Mouse (Mus musculus): Measurements from ENCODE around the gene Sgsm2. TPM values are rescaled to one million over a fixed set of nuclear protein-coding genes. Genes with fewer than 3 reads are reported as not detected.
A peak's percentile ranks its signal among the peaks of the same experiment; 100 is the strongest.

Gene Sgsm2
- polyA plus RNA-seq, 1 experiment from 2014 or later: 6.2 TPM

DNA sequence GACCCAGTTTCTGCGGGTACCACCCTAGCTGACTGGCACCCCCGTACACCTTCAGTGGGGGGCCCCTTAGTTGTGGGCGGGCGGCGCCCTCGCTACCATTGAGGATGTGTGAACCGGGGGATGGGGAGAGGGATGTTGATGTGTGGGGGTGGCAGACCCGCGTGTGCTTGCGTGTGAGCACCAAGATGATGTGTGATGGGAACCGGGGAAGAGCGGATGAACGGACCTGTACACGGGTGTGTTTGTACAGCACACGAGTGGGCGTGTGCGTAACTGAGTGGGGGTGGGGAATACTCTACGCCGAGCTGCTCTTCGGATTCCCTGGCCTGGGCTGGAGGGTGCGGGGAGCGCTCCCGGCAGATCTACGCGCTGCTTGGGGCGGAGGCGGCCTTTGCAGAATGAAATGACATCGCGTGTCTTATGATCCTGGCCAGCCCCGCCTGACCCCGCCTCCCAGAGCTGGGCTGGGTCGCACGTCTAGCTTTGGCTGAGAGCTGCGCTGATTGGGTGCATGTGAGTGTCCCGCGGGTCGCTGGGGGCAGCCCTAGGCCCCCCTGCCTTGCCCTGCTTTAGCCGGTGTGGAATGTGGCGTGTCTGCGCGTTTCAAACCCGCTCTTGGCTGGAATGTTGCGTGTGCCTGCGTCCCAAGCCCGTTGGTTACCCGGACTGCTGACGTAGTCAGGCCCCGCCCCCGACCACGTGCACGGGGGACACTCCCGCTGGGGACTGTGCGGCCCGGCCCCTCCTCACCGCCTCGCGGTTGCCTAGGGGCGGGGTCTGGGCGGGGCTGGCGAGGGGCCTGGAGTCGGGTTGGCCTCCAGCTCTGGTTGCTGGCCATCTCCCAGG lies 65.0 kb downstream of the Sgsm2 start:
- H3K9ac ChIP-seq: peak overlapping the region; percentile 52
- H3K4me1 ChIP-seq: peaks cover 35% of the 10 kb centered on the region
- no peaks in the 10 kb centered on the region; the same call in 1 of the 2 replicates for H3K27me3 ChIP-seq (replicated peaks)
- peak overlapping the region; percentile 86 for H3K4me2 ChIP-seq
- WGBS: under 1% methylated on average over 61 of the region's 61 CpGs
- H3K27ac ChIP-seq: peak overlapping the region; percentile 98
- ATAC-seq (ENCODE audit: insufficient read depth, low FRiP score, low read depth): peak; percentile 81
- peak overlapping the region; percentile 72 for H3K4me3 ChIP-seq (replicated peaks)
- no peaks in the 10 kb centered on the region for H3K36me3 ChIP-seq
- no peaks in the 10 kb centered on the region for H3K9me3 ChIP-seq

DNA sequence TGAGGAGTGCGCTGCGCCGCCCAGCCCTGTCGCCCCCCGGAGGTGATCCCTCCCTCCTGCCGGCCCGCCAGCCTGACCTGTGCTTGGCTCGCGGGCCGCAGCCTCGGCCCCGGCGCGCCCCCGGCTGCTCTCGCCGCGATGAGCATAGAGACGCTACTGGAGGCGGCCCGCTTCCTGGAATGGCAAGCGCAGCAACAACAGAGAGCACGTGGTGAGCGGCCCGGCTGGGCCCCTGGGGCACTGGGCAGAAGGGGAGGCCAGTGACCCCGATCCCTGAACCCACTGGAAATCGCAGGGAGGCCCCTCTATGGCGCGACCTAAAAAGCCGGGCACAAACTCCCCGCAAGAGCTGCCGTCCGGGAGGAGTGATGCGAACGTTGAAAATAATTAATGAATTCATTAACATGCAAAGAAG lies 65.7 kb downstream of the Sgsm2 start:
- no peaks in the 10 kb centered on the region for H3K9me3 ChIP-seq
- H3K36me3 ChIP-seq: no peaks in the 10 kb centered on the region
- peak overlapping the region; percentile 72 for H3K4me3 ChIP-seq (replicated peaks)
- under 1% methylated on average over 35 of the region's 35 CpGs for WGBS
- H3K4me1 ChIP-seq: peaks cover 37% of the 10 kb centered on the region
- H3K9ac ChIP-seq: peak overlapping the region; percentile 52
- peak overlapping the region; percentile 86 for H3K4me2 ChIP-seq
- no peaks in the 10 kb centered on the region; the same call in 1 of the 2 replicates for H3K27me3 ChIP-seq (replicated peaks)
- H3K27ac ChIP-seq: peak overlapping the region; percentile 98
- no peak for ATAC-seq (ENCODE audit: insufficient read depth, low FRiP score, low read depth)

DNA sequence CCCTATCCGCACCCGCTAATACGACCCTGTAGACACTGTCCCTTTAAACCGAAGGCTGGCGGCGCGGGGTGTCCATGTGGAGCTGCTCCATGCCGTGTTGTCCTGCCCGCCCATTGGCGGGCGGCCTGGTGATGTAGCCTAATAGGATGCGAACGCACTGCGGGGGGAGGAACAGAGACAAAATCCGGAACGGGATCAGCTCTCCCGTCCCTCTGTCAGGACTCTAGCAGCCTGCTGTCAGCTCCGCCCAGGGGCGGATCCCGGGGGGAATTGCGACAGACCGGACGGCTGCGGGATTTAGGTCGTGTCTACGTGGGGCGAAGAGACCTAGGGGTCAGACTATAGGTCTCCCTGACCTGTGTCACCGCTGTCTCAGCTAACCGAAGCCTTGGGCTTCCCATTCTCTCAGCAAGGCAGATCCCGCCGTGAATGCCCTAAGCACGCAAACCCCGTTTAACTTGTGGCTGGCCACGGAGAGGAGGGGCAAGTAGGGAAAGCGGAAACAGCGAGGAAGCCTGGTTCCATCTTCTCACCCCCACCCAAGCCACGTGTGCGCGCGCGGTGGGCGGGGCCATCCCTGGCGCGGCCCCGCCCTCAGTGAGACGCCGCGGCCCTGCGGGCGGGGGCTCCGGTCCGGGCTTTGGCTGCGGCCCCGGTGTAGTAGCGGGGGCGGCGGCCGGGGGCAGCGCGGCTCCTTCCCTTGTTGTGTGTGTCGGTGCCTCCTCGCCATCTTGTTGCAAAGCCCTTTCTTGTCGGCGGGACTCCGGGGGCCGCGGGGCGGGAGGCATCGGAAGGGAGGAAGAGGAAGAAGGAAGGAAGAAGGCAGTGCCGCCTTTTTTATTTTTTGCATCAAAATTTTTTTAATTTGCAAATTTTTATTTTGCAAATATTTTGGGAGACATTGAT lies 66.4 kb downstream of the Sgsm2 start, which contains the start of gene Mnt:
Gene Mnt (plus strand): TSS at position 665 of the 906 bp plus-strand sequence.
- peak; percentile 82 for ATAC-seq (ENCODE audit: insufficient read depth, low FRiP score, low read depth)
- Histone ChIP-seq H3K4me3 (replicated peaks) (peak within 1 kb of the TSS; percentile 72), H3K27me3 (replicated peaks) (no peaks in the 10 kb centered on the region; the same call in 1 of the 2 replicates), H3K36me3 (no peaks in the 10 kb centered on the region), H3K27ac (peak within 1 kb of the TSS; percentile 98), H3K4me2 (peak within 1 kb of the TSS; percentile 86), H3K9me3 (no peaks in the 10 kb centered on the region), H3K9ac (peak within 1 kb of the TSS; percentile 52), H3K4me1 (peaks cover 38% of the 10 kb centered on the region)
- under 1% methylated on average over 70 of the region's 70 CpGs for WGBS

DNA sequence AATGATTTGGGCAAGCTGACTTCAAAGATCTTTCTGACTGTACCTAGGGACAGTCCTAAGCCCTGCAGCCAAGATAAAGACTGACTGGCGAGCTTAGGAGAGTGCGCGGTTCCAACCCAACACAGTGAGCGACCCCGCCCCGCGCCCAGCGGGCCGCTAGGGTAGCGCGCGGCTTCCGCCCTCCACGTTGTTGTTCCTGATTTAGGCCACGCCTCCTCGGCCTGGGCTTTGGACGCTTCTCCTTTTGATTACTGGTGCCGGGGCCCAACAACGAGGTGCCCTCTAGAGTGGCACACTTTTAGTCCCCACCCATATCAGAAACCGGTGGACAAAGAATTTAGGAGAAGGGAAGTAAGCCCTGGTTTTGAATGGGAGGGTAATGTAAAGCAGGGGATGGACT lies 67.0 kb downstream of the Sgsm2 start:
- H3K27me3 ChIP-seq (replicated peaks): no peaks in the 10 kb centered on the region; the same call in 1 of the 2 replicates
- WGBS: under 1% methylated on average over 20 of the region's 20 CpGs
- H3K27ac ChIP-seq: peak overlapping the region; percentile 98
- peak overlapping the region; percentile 72 for H3K4me3 ChIP-seq (replicated peaks)
- H3K4me2 ChIP-seq: peak overlapping the region; percentile 86
- peak; percentile 19 for ATAC-seq (ENCODE audit: insufficient read depth, low FRiP score, low read depth)
- H3K36me3 ChIP-seq: no peaks in the 10 kb centered on the region
- H3K9ac ChIP-seq: no peak overlapping the region
- peaks cover 37% of the 10 kb centered on the region for H3K4me1 ChIP-seq
- no peaks in the 10 kb centered on the region for H3K9me3 ChIP-seq

DNA sequence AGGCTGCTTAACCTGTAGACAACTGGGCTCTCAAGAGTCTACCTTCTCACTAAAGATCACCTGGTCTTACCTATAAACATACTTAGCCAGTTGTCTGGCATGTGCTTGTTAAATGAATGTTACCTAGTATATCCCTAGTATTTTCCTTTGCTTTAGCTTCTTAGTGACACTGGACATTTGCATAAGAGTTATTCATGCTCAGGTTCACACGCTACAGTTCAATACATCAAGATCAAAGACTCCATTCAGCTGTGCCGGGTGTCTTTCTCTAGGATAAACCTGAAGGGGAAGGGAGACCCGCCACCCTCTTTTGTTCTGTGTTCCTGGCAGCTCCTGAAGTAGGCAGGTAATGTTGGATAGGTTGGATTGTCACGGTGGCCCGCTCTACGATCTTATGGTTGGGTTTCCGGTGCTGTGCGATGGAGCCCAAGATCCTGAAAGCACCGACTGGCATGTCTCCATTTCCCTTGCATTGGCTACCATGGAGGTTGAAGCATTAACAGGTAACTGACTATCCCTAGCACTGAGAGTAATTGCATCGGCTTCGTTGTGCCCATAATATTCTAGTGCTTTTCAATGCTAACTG lies 67.8 kb downstream of the Sgsm2 start:
- Histone ChIP-seq H3K4me3 (replicated peaks) (peak overlapping the region; percentile 72), H3K36me3 (no peaks in the 10 kb centered on the region), H3K4me2 (peak overlapping the region; percentile 86), H3K9me3 (no peaks in the 10 kb centered on the region), H3K27ac (no peak overlapping the region; the same call in 1 of the 2 replicates), H3K27me3 (replicated peaks) (no peaks in the 10 kb centered on the region; the same call in 1 of the 2 replicates), H3K4me1 (peaks cover 30% of the 10 kb centered on the region), H3K9ac (no peak overlapping the region)
- WGBS: 19% methylated on average over 11 of the region's 11 CpGs
- ATAC-seq (ENCODE audit: insufficient read depth, low FRiP score, low read depth): no peak

DNA sequence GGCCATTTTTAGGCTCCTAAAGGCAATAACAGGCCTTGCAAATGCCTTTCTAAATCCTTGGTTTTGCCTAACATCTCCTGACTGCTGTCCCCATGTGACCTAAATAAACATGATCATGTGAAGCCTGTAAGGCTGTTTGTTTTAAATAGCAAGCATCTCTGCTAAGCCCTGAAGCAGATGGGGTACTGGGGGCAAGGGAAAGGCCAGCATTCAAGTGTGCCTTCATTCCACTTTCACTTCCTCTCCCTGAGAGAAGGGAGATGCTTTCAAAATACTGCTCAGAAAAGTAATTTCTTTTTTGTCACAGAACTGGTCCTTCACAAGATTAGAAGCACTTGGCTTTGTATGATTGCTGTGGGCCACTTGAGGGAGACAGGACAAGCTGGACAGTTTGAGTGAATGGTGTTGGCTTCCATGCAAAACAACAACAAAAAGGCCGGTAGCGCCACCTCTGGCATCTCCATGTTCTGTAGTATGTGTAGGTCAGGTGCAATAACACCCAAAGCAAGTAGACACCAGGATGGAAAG lies 68.4 kb downstream of the Sgsm2 start:
- Histone ChIP-seq H3K27ac (no peak overlapping the region), H3K27me3 (replicated peaks) (no peaks in the 10 kb centered on the region; the same call in 1 of the 2 replicates), H3K4me1 (peaks cover 24% of the 10 kb centered on the region), H3K4me2 (no peak overlapping the region), H3K9ac (no peak overlapping the region), H3K36me3 (no peaks in the 10 kb centered on the region), H3K4me3 (replicated peaks) (no peak overlapping the region), H3K9me3 (no peaks in the 10 kb centered on the region)
- ATAC-seq (ENCODE audit: insufficient read depth, low FRiP score, low read depth): no peak
- 38% methylated on average over 2 of the region's 2 CpGs for WGBS

DNA sequence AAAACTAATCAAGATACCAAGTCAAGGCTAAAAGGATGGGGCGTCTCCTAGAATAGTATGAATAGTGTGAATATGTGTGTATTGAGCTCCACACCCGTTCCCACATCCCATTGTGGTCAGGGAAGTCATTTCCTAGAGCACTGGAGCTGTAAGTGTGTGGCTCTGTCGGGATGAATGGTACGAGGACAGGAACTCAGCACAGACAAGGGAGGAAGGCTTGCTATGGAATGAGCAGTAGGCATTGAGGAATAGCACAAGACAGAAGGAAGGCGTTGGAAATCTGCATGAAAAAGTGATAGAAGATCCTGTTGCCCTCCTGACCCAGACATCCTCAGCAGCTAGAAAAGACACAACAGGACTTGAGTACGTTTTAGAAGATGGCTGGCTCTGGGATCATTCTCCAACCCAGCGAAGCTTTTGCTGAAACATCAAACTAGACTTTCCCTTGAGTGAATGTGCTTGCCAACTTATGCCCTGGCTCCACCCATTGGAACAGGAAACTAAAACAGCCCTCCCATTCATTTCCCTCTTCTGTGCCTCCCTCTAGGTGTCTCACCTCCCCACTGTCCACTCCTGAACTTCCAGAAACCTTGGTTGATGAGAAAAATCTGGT lies 69.0 kb downstream of the Sgsm2 start:
- H3K27ac ChIP-seq: no peak overlapping the region
- H3K36me3 ChIP-seq: no peaks in the 10 kb centered on the region
- H3K9ac ChIP-seq: no peak overlapping the region
- no peak overlapping the region for H3K4me2 ChIP-seq
- H3K4me1 ChIP-seq: peaks cover 18% of the 10 kb centered on the region
- no peak overlapping the region for H3K4me3 ChIP-seq (replicated peaks)
- no peaks in the 10 kb centered on the region for H3K9me3 ChIP-seq
- no peak for ATAC-seq (ENCODE audit: insufficient read depth, low FRiP score, low read depth)
- no peaks in the 10 kb centered on the region; the same call in 1 of the 2 replicates for H3K27me3 ChIP-seq (replicated peaks)
- WGBS: 59% methylated on average over 7 of the region's 7 CpGs

DNA sequence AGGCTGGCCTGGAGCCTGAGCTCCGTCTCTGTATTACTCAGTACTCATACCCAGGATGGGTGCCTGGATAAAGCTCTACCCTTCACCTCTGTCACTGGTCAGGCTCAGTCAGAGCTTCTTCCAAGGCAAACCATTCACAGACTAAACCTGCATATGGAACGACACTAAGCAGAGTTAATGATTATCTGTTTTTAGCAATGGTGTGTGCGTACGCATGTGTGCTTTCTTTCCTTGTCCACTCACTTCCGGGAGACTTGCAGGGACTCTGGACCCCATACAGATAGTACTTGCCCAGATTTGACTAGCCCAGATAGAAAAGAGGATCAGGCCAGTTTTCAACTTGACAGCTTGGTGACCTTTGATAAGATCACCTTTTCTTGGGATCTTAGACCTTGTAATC lies 70.2 kb downstream of the Sgsm2 start:
- Histone ChIP-seq H3K36me3 (no peaks in the 10 kb centered on the region), H3K27ac (no peak overlapping the region), H3K27me3 (replicated peaks) (no peaks in the 10 kb centered on the region; the same call in 1 of the 2 replicates), H3K4me2 (no peak overlapping the region), H3K4me3 (replicated peaks) (no peak overlapping the region), H3K9ac (no peak overlapping the region), H3K4me1 (peaks cover 16% of the 10 kb centered on the region), H3K9me3 (no peaks in the 10 kb centered on the region)
- no peak for ATAC-seq (ENCODE audit: insufficient read depth, low FRiP score, low read depth)
- WGBS: 81% methylated on average over 5 of the region's 5 CpGs

DNA sequence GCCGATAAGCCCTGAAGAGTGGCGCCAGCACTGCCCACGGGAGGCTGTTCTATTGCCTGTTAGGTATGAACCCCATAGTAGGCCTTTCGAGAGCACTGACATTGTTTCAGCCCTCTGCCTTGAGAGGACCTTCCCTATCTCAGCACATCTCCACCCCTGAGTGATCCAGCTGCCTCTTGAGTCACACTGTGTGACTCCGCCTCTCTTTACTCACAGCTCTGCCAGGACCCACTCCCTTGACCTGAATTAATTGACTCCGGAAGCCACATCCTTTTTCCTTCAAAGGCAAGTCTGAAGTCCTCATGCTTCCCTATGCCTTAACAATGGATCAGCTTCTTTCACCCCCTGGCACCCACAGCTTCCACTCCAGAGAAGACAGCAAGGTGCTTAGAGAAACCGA lies 70.7 kb downstream of the Sgsm2 start:
- whole genome bisulfite sequencing: 66% methylated on average over 7 of the region's 7 CpGs
- no peak for ATAC-seq (ENCODE audit: insufficient read depth, low FRiP score, low read depth)
- H3K9me3 ChIP-seq: no peaks in the 10 kb centered on the region
- no peak overlapping the region for H3K9ac ChIP-seq
- no peaks in the 10 kb centered on the region for H3K36me3 ChIP-seq
- no peaks in the 10 kb centered on the region; the same call in 1 of the 2 replicates for H3K27me3 ChIP-seq (replicated peaks)
- 0 out of 2 replicates have a peak overlapping the region, but pooled peaks have one; percentile 38 for H3K27ac ChIP-seq
- peaks cover 16% of the 10 kb centered on the region for H3K4me1 ChIP-seq
- H3K4me2 ChIP-seq: no peak overlapping the region
- H3K4me3 ChIP-seq (replicated peaks): no peak overlapping the region

DNA sequence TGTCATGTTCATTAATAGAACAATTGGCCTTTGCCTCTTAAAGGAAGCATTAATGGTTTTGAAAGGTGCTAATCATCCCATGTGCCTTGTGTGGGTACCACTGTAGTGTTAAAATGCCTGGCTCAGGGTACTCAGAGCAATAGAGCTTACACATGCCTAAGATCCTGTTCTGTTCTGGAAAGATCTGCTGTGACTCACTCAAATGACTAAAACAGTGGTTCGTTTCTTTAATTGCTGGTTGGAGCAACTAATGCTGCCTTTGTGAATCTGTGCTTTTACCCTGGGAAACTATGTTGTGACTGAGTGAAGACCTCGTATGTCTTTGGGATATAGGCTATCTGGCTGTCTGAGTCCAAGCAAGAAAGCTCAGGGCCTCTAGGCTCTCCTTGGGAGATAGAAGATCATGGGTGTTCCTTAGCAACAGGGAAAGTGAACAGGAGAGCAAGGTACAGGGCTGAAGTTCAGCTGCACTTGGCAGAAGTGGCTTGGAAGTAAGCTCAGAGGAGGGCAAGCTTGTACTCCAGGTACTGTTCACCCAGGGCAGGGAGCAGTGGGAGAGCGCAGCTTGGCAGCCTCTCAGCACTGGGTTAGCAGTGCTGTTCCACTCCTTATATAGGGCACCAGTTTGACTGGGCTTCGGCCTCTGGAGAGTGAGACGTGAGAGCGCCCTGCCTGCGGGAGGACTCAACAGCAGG lies 74.0 kb downstream of the Sgsm2 start:
- Histone ChIP-seq H3K27me3 (replicated peaks) (no peaks in the 10 kb centered on the region), H3K4me3 (replicated peaks) (no peak overlapping the region), H3K9me3 (no peaks in the 10 kb centered on the region), H3K4me1 (0 out of 2 replicates have a peak, but pooled peaks cover 9% of the 10 kb centered on the region), H3K36me3 (no peaks in the 10 kb centered on the region), H3K4me2 (no peak overlapping the region), H3K9ac (no peak overlapping the region), H3K27ac (no peak overlapping the region)
- ATAC-seq (ENCODE audit: insufficient read depth, low FRiP score, low read depth): no peak
- 83% methylated on average over 7 of the region's 7 CpGs for WGBS

Data from stomach, embryonic 15.5 days (tissue).